Comparison of ENCODE assay signal across 8 mouse cellular contexts in genomic region chrX:169303945-169304344, GRCm38 (mm10). TPM values are rescaled to one million over a fixed set of nuclear protein-coding genes. Genes with fewer than 3 reads are reported as not detected.
DNase-seq lines count a peak whose midpoint lies in the region; TF ChIP-seq lines count a peak whose summit lies in the region.

No protein-coding gene starts in this region.

- no peak overlapping the region for H3K4me3 ChIP-seq in lung, adult 2 months (replicated peaks; ENCODE audit: extremely low read depth, low read depth, low read length)

- DNase-seq in adrenal gland, postnatal 14 days, result peak; percentile 23
- no peak for DNase-seq in adrenal gland, adult 2 months
- peak; percentile 33 for DNase-seq in layer of hippocampus, adult 11-12 months (ENCODE audit: low spot score)
- DNase-seq in layer of hippocampus, adult 9-11 months, result no peak
- peak; percentile 32 for DNase-seq in ES-CJ7 (ENCODE audit: low read depth, low spot score)
- DNase-seq in embryo, embryonic 10.5 days (ENCODE audit: low spot score), result peak; percentile 74
- peak; percentile 18 for DNase-seq in lung, adult 2 months
- peak; percentile 35 for DNase-seq in thymus, postnatal 25 days

- peaks cover 4% of the 10 kb centered on the region; the same call in 1 of the 2 replicates for H3K4me1 ChIP-seq in lung, adult 2 months (ENCODE audit: control insufficient read depth, insufficient read depth, low read length)

- TF ChIP-seq POLR2A in lung, adult 2 months (IDR thresholded peaks at IDR 0.05; ENCODE audit: borderline replicate concordance, extremely low read depth, low read depth, low read length), result no peak

- 40% methylated on average over 3 of the region's 3 CpGs for WGBS in lung, adult 2 months

- TF ChIP-seq CTCF in lung, adult 2 months (IDR thresholded peaks at IDR 0.05; ENCODE audit: insufficient read depth, low read length), result no peak; the same call in 1 of the 2 replicates

RNA-seq across cellular contexts. Expression of gene Hccs, which starts 16.2 kb away (rescaled TPM):
- 39.4 and 43.5 TPM in 2 replicates for total RNA-seq in adrenal gland, postnatal 14 days (2021)
- total RNA-seq in adrenal gland, adult 2 months (2021), result 10 to 100 TPM; 24.6 to 27.1 TPM
- 7.0 and 9.0 TPM in 2 replicates for polyA plus RNA-seq in adrenal gland, adult 2 months (2012; rRNA removed)
- polyA plus RNA-seq in lung, adult 2 months (2012; rRNA removed), result 6.6 and 6.8 TPM in 2 replicates

Comparison
In these comparisons a context has a peak if more than half of its experiments do, and no peak if none do; other contexts are left out.
1. DNase-seq: peak in adrenal gland, postnatal 14 days (single experiment), layer of hippocampus, adult 11-12 months (single experiment), ES-CJ7 (single experiment), embryo, embryonic 10.5 days (single experiment), lung, adult 2 months (single experiment) and thymus, postnatal 25 days (single experiment); none in adrenal gland, adult 2 months (single experiment) and layer of hippocampus, adult 9-11 months (single experiment).